Mouse (Mus musculus) hindbrain, embryonic 10.5 days (tissue): ENCODE measurements around the gene Dnaaf1. TPM values are rescaled to one million over a fixed set of nuclear protein-coding genes. Genes with fewer than 3 reads are reported as not detected.

ENCODE experiments used
- DNase-seq: peaks from one replicate; pipeline ENCODE4 v3.0.0-alpha.2; 2017; ENCODE audit warnings: low spot score
- H3K27ac ChIP-seq: fragments of 300-500 bp; sonication (generic); 2 replicates; pipeline ENCODE4 v1.5.1; 2016; ENCODE audit warnings: mild to moderate bottlenecking, moderate library complexity
- H3K27me3 ChIP-seq: fragments of 300-500 bp; sonication (generic); 2 replicates; pipeline ENCODE4 v1.6.1; 2016; ENCODE audit warnings: mild to moderate bottlenecking; ENCODE audit not compliant: poor library complexity, insufficient read depth, severe bottlenecking
- H3K36me3 ChIP-seq: fragments of 300-500 bp; sonication (generic); 2 replicates; pipeline ENCODE4 v1.6.1; 2016; ENCODE audit warnings: mild to moderate bottlenecking, moderate library complexity
- H3K4me1 ChIP-seq: fragments of 300-500 bp; sonication (generic); replicated peaks from 2 replicates; pipeline ENCODE4 v1.6.1; 2016; ENCODE audit warnings: mild to moderate bottlenecking
- H3K4me3 ChIP-seq: fragments of 300-500 bp; sonication (generic); 2 replicates; pipeline ENCODE4 v1.5.1; 2016; ENCODE audit warnings: mild to moderate bottlenecking, moderate library complexity
- H3K9me3 ChIP-seq: fragments of 300-500 bp; sonication (generic); 2 replicates; pipeline ENCODE4 v1.6.1; 2016; ENCODE audit warnings: mild to moderate bottlenecking, moderate library complexity
- WGBS: fragments of 180-500 bp; shearing (Covaris S2); methylation state at CpG from one replicate; pipeline ENCODE4 v1.1.7; 2016; 5-methylcytosine and 5-hydroxymethylcytosine counted together
- polyA plus RNA-seq: library from polyadenylated mRNA; unstranded; fragments of >200 nt; fragmentation: Nextera tagmentation; extraction: Ambion mirVana; gene quantifications from 2 replicates; pipeline ENCODE4 v1.2.1, GENCODE M21; 2016

Dnaaf1 gene
- polyA plus RNA-seq, 1 experiment from 2014 or later: 1.3 TPM

DNA sequence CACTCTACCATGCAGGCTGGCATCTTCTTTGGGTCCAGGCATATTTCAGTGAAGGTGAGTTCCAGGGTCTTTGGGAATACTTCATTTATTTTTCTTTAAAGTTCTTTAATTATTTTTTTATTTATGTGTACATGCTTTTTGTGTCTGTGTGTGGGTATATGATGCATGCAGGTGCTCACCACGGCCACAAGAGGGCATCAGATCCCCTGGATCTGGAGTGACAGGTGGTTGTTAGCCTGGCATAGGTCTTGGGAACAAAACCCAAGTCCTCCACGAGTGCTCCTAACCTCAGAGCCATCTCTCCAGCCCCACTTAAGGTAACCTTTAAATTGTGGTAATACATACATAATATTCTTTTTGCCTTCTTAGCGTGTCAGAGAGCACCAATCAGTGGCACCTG is 71.2 kb downstream of the Dnaaf1 start:
- Histone ChIP-seq H3K9me3 (peaks cover 7% of the 10 kb centered on the region; the same call in 1 of the 2 replicates), H3K4me1 (no peaks in the 10 kb centered on the region), H3K27ac (no peak overlapping the region), H3K4me3 (no peak overlapping the region), H3K27me3 (no peaks in the 10 kb centered on the region), H3K36me3 (no peaks in the 10 kb centered on the region)
- WGBS: 80% methylated on average over 3 of the region's 3 CpGs
- DNase-seq: no peak

DNA sequence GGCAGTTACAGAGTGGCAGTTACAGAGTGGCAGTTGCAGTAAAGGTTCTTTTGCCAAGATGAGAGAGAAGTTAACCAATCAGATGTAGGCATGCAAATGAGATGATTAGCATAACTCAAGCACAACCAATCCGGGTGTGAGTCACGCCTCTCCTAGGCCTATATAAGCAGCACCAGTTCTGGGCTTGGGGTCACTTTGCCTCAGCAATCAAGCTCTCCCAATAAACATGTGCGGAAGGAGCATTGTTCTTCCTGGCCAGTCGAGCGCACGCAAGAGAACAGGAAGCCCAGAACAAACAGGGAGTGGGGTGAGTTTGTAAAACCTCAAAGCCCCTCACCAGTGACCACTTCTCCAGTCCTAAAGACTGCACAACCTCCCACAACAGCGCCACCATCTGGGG is 71.8 kb downstream of the Dnaaf1 start:
- Histone ChIP-seq H3K27me3 (no peaks in the 10 kb centered on the region), H3K9me3 (peaks cover 7% of the 10 kb centered on the region; the same call in 1 of the 2 replicates), H3K4me1 (no peaks in the 10 kb centered on the region), H3K36me3 (no peaks in the 10 kb centered on the region), H3K4me3 (no peak overlapping the region), H3K27ac (no peak overlapping the region)
- no peak for DNase-seq
- 87% methylated on average over 7 of the region's 7 CpGs for WGBS

Other genes with a start within 250 kb of the Dnaaf1 start
- gene Hsbp1, start 230.7 kb upstream of the Dnaaf1 start, polyA plus RNA-seq: 280 and 364 TPM in 2 replicates
- 11.5 and 13.5 TPM in 2 replicates for gene Mlycd, start 180.4 kb upstream of the Dnaaf1 start, polyA plus RNA-seq
- 0.30 and 0.36 TPM in 2 replicates for gene Osgin1, start 141.1 kb upstream of the Dnaaf1 start, polyA plus RNA-seq
- 9.0 and 14.0 TPM in 2 replicates for gene Necab2, start 128.5 kb upstream of the Dnaaf1 start, polyA plus RNA-seq
- gene Slc38a8, start 73.5 kb upstream of the Dnaaf1 start, polyA plus RNA-seq: 1.4 TPM in 1 of 2 replicates, not detected in the other
- 104 and 107 TPM in 2 replicates for gene Mbtps1, start 16.5 kb upstream of the Dnaaf1 start, polyA plus RNA-seq
- 65.1 and 78.0 TPM in 2 replicates for gene Hsdl1, start 52 bp upstream of the Dnaaf1 start, polyA plus RNA-seq
- gene Taf1c, start 30.0 kb downstream of the Dnaaf1 start, polyA plus RNA-seq: 16.8 and 17.4 TPM in 2 replicates
- gene Adad2, start 37.5 kb downstream of the Dnaaf1 start, polyA plus RNA-seq: 0.16 and 0.41 TPM in 2 replicates
- gene Kcng4, start 60.4 kb downstream of the Dnaaf1 start, polyA plus RNA-seq: 0.16 and 0.29 TPM in 2 replicates
- 9.6 and 11.6 TPM in 2 replicates for gene Wfdc1, start 91.1 kb downstream of the Dnaaf1 start, polyA plus RNA-seq
- 1.4 TPM in 2 replicates for gene Atp2c2, start 124.8 kb downstream of the Dnaaf1 start, polyA plus RNA-seq
- gene Tldc1, start 203.2 kb downstream of the Dnaaf1 start, polyA plus RNA-seq: 12.6 and 15.3 TPM in 2 replicates